35 mouse cellular contexts compared by ENCODE assay signal in genomic region chr9:119368367-119368766, GRCm38 (mm10). TPM values are rescaled to one million over a fixed set of nuclear protein-coding genes. Genes with fewer than 3 reads are reported as not detected.
A peak's percentile ranks its signal among the peaks of the same experiment; 100 is the strongest.
DNase-seq lines count a peak whose midpoint lies in the region; ATAC-seq and TF ChIP-seq lines count a peak whose summit lies in the region.
"Had no signal": no experiment of that assay in that cellular context is flagged by ENCODE, and none has a peak within 500 bp of the region (broad histone marks: within the 10 kb centered on the region; RNA-seq: fewer than 3 reads in every experiment).

No protein-coding gene starts in this region.

- peak; percentile 45; the same call in 1 of the 2 replicates for ATAC-seq in intestine, embryonic 15.5 days
- no peak for ATAC-seq in CD4-positive, CD25-positive, alpha-beta regulatory T cell, adult 4 months
- ATAC-seq: forebrain, postnatal 0 days; hindbrain, embryonic 16.5 days; midbrain, embryonic 16.5 days had no signal

- H3K27me3 ChIP-seq in CH12.LX (replicated peaks) = no peaks in the 10 kb centered on the region
- no peaks in the 10 kb centered on the region for H3K27me3 ChIP-seq in intestine, embryonic 15.5 days (replicated peaks)
- H3K27me3 ChIP-seq: embryonic facial prominence, embryonic 15.5 days; forebrain, embryonic 12.5 days; liver, embryonic 15.5 days; lung, embryonic 15.5 days; neural tube, embryonic 12.5 days had no signal

- no peak overlapping the region for H3K27ac ChIP-seq in CH12.LX (ENCODE audit: insufficient read depth, low read depth)
- no peak overlapping the region for H3K27ac ChIP-seq in intestine, embryonic 15.5 days
- H3K27ac ChIP-seq: embryonic facial prominence, embryonic 10.5 days; embryonic facial prominence, embryonic 15.5 days; forebrain, embryonic 12.5 days; liver, embryonic 15.5 days; lung, embryonic 15.5 days; midbrain, embryonic 10.5 days; neural tube, embryonic 12.5 days had no signal

- no peak overlapping the region for H3K9ac ChIP-seq in CH12.LX (ENCODE audit: insufficient read depth, low read depth)
- H3K9ac ChIP-seq in intestine, embryonic 15.5 days = no peak overlapping the region
- H3K9ac ChIP-seq: embryonic facial prominence, embryonic 15.5 days; forebrain, embryonic 12.5 days; forebrain, postnatal 0 days; liver, embryonic 15.5 days; lung, embryonic 15.5 days; neural tube, embryonic 12.5 days had no signal

- TF ChIP-seq CTCF in CH12.LX (conservative IDR thresholded peaks at IDR 0.05 in 1 of 2, IDR thresholded peaks at IDR 0.05 in 1 of 2; ENCODE audit: low read depth in 2 of 2, low read length in 2 of 2) = no peak

- in situ Hi-C loops in CH12.LX (cut with MboI; ENCODE audit: low pct_ligation_motif_present, low pct_unique_long_range_greater_than_20kb, low sequenced_read_pairs) = no loop called here

- H3K36me3 ChIP-seq in CH12.LX (replicated peaks in 1 of 2; ENCODE audit: control insufficient read depth in 1 of 2, insufficient read depth in 1 of 2, low read length in 1 of 2) = peaks cover 22 to 38% of the 10 kb centered on the region in 2 experiments
- H3K36me3 ChIP-seq in intestine, embryonic 15.5 days = peaks cover 7% of the 10 kb centered on the region; the same call in 1 of the 2 replicates
- H3K36me3 ChIP-seq: embryonic facial prominence, embryonic 15.5 days; liver, embryonic 15.5 days; lung, embryonic 15.5 days; neural tube, embryonic 12.5 days had no signal

- no peaks in the 10 kb centered on the region for H3K79me2 ChIP-seq in CH12.LX (replicated peaks; ENCODE audit: control insufficient read depth, extremely low read depth, insufficient read depth, poor library complexity, severe bottlenecking)

- H3K4me3 ChIP-seq in CH12.LX (replicated peaks in 1 of 3; ENCODE audit: low read depth in 2 of 3, low read length in 2 of 3, poor library complexity in 1 of 3) = no peak overlapping the region
- no peak overlapping the region for H3K4me3 ChIP-seq in intestine, embryonic 15.5 days (replicated peaks)
- H3K4me3 ChIP-seq: embryonic facial prominence, embryonic 10.5 days; embryonic facial prominence, embryonic 15.5 days; forebrain, embryonic 12.5 days; liver, embryonic 15.5 days; lung, embryonic 15.5 days; midbrain, embryonic 10.5 days; myocyte; neural tube, embryonic 12.5 days had no signal

- dilution Hi-C loops in CH12.LX (cut with MboI; ENCODE audit: extremely low pct_ligation_motif_present, extremely low pct_unique_long_range_greater_than_20kb, low sequenced_read_pairs) = no loop called here

- H3K4me1 ChIP-seq in CH12.LX (ENCODE audit: control insufficient read depth in 1 of 2, insufficient read depth in 2 of 2) = 0 out of 4 replicates have a peak, but pooled peaks cover 0 to 3% of the 10 kb centered on the region in 2 experiments
- H3K4me1 ChIP-seq in intestine, embryonic 15.5 days (replicated peaks) = no peaks in the 10 kb centered on the region
- H3K4me1 ChIP-seq: embryonic facial prominence, embryonic 15.5 days; forebrain, embryonic 12.5 days; liver, embryonic 15.5 days; lung, embryonic 15.5 days; midbrain, embryonic 10.5 days; neural tube, embryonic 12.5 days had no signal

- 85% methylated on average over 3 of the region's 3 CpGs for WGBS in intestine, embryonic 15.5 days

- no peak overlapping the region for H3K4me2 ChIP-seq in CH12.LX (ENCODE audit: insufficient read depth, low read depth, poor library complexity, severe bottlenecking)
- no peak overlapping the region for H3K4me2 ChIP-seq in intestine, embryonic 15.5 days (replicated peaks)
- H3K4me2 ChIP-seq: embryonic facial prominence, embryonic 15.5 days; forebrain, embryonic 12.5 days; liver, embryonic 15.5 days; lung, embryonic 15.5 days; neural tube, embryonic 12.5 days had no signal

- H3K9me3 ChIP-seq in CH12.LX (replicated peaks; ENCODE audit: low read length) = no peaks in the 10 kb centered on the region
- no peaks in the 10 kb centered on the region for H3K9me3 ChIP-seq in intestine, embryonic 15.5 days
- H3K9me3 ChIP-seq: embryonic facial prominence, embryonic 10.5 days; embryonic facial prominence, embryonic 15.5 days; forebrain, embryonic 12.5 days; liver, embryonic 15.5 days; lung, embryonic 15.5 days; midbrain, embryonic 10.5 days; neural tube, embryonic 12.5 days had no signal

- TF ChIP-seq POLR2A in CH12.LX (IDR thresholded peaks at IDR 0.05; ENCODE audit: low read depth, low read length) = no peak

- peak; percentile 74 for DNase-seq in kidney, adult 9 months
- no peak for DNase-seq in kidney, postnatal 10 days
- peak; percentile 16 for DNase-seq in CH12.LX (ENCODE audit: extremely low read depth)
- peak; percentile 50 to 61 for DNase-seq in kidney, postnatal 25 days
- DNase-seq in adipocyte (ENCODE audit: low spot score) = no peak
- DNase-seq: adrenal gland, postnatal 36 days; B cell, adult 2 months; cerebellum, adult 18-20 months; cerebellum, postnatal 10 days; forebrain, postnatal 0 days; gastrocnemius, postnatal 14 days; heart, postnatal 14 days; layer of hippocampus, postnatal 36 days; left cerebral cortex, postnatal 4 days; right cerebral cortex, adult 18-20 months; spleen, adult 18-20 months; thymus, postnatal 14 days had no signal

- no peak for TF ChIP-seq RAD21 in CH12.LX (IDR thresholded peaks at IDR 0.05; ENCODE audit: low read depth, low read length)

- TF ChIP-seq EP300 in CH12.LX (IDR thresholded peaks at IDR 0.05; ENCODE audit: low read length) = no peak

TF ChIP-seq in CH12.LX, 34 proteins besides CTCF, POLR2A, EP300 and RAD21:
- peak; percentile 73 for TF ChIP-seq USF2 (conservative IDR thresholded peaks at IDR 0.05; ENCODE audit: low read depth, low read length)
- no peak for TF ChIP-seq IRF4 (IDR thresholded peaks at IDR 0.05; ENCODE audit: low read depth, low read length)
- peak; percentile 65 for TF ChIP-seq USF1 (IDR thresholded peaks at IDR 0.05; ENCODE audit: low read depth, low read length)
- TF ChIP-seq BHLHE40 (IDR thresholded peaks at IDR 0.05; ENCODE audit: low read depth, low read length) = peak; percentile 29; the same call in 1 of the 2 replicates

RNA-seq across cellular contexts. Expression of gene Slc22a14, which starts 3.0 kb away (rescaled TPM):
- total RNA-seq in CH12.LX (2012; rRNA removed) = not detected in 2 replicates
- total RNA-seq in CH12.LX (2014; rRNA removed) = not detected in 2 replicates
- polyA plus RNA-seq in CH12.LX (2012; ENCODE audit: insufficient read length, low read depth) = not detected in 2 replicates
- polyA plus RNA-seq in intestine, embryonic 15.5 days (2015; fragmentation: Nextera tagmentation; extraction: Ambion mirVana) = 0.06 TPM in 1 of 2 replicates, not detected in the other
- not detected for polyA plus RNA-seq in CD4-positive, CD25-positive, alpha-beta regulatory T cell, adult 4 months (2017; shearing (Covaris generic))
- total RNA-seq: adrenal gland, adult 18-20 months; adrenal gland, postnatal 36 days; forebrain, postnatal 0 days; gastrocnemius, postnatal 14 days; granulocyte monocyte progenitor cell, adult 5-6 weeks; layer of hippocampus, postnatal 36 days; left cerebral cortex, postnatal 4 days; megakaryocyte progenitor cell, adult 5-6 weeks had no signal
- polyA plus RNA-seq: embryonic facial prominence, embryonic 10.5 days; forebrain, embryonic 12.5 days; forebrain, postnatal 0 days; heart, embryonic 14.5 days; hindbrain, embryonic 11.5 days; lung, embryonic 15.5 days; midbrain, embryonic 10.5 days; myocyte; neural tube, embryonic 12.5 days; stomach, embryonic 16.5 days had no signal

RNA-seq across cellular contexts. Expression of gene Xylb, which starts 11.2 kb away (rescaled TPM):
- 4.8 and 5.9 TPM in 2 replicates for total RNA-seq in CH12.LX (2012; rRNA removed)
- total RNA-seq in CH12.LX (2014; rRNA removed) = 1.8 and 2.5 TPM in 2 replicates
- polyA plus RNA-seq in CH12.LX (2012; ENCODE audit: insufficient read length, low read depth) = 6.4 and 7.1 TPM in 2 replicates
- 13.2 and 14.5 TPM in 2 replicates for polyA plus RNA-seq in intestine, embryonic 15.5 days (2015; fragmentation: Nextera tagmentation; extraction: Ambion mirVana)
- polyA plus RNA-seq in CD4-positive, CD25-positive, alpha-beta regulatory T cell, adult 4 months (2017; shearing (Covaris generic)) = under 1 TPM; 0.48 to 0.54 TPM

RNA-seq across cellular contexts. Expression of gene Myd88, which starts 27.2 kb away (rescaled TPM):
- 22.7 and 33.4 TPM in 2 replicates for total RNA-seq in CH12.LX (2012; rRNA removed)
- 14.3 and 14.7 TPM in 2 replicates for total RNA-seq in CH12.LX (2014; rRNA removed)
- 51.3 and 53.6 TPM in 2 replicates for polyA plus RNA-seq in CH12.LX (2012; ENCODE audit: insufficient read length, low read depth)
- 29.8 and 32.1 TPM in 2 replicates for polyA plus RNA-seq in intestine, embryonic 15.5 days (2015; fragmentation: Nextera tagmentation; extraction: Ambion mirVana)
- 10 to 100 TPM; 63.4 to 74.5 TPM for polyA plus RNA-seq in CD4-positive, CD25-positive, alpha-beta regulatory T cell, adult 4 months (2017; shearing (Covaris generic))

RNA-seq across cellular contexts. Expression of gene Acaa1a, which starts 28.9 kb away (rescaled TPM):
- total RNA-seq in CH12.LX (2012; rRNA removed) = 51.2 and 57.8 TPM in 2 replicates
- total RNA-seq in CH12.LX (2014; rRNA removed) = 22.4 and 24.8 TPM in 2 replicates
- polyA plus RNA-seq in CH12.LX (2012; ENCODE audit: insufficient read length, low read depth) = 24.4 and 30.9 TPM in 2 replicates
- polyA plus RNA-seq in intestine, embryonic 15.5 days (2015; fragmentation: Nextera tagmentation; extraction: Ambion mirVana) = 95.2 and 108 TPM in 2 replicates
- 10 to 100 TPM; 38.7 to 55.1 TPM for polyA plus RNA-seq in CD4-positive, CD25-positive, alpha-beta regulatory T cell, adult 4 months (2017; shearing (Covaris generic))

RNA-seq across cellular contexts. Expression of gene Acvr2b, which starts 33.6 kb away (rescaled TPM):
- total RNA-seq in CH12.LX (2012; rRNA removed) (1.0 and 1.5 TPM in 2 replicates), CH12.LX (2014; rRNA removed) (0.30 and 0.39 TPM in 2 replicates)
- polyA plus RNA-seq in CH12.LX (2012; ENCODE audit: insufficient read length, low read depth) = 0.44 and 0.66 TPM in 2 replicates
- polyA plus RNA-seq in intestine, embryonic 15.5 days (2015; fragmentation: Nextera tagmentation; extraction: Ambion mirVana) = 20.9 and 22.7 TPM in 2 replicates
- polyA plus RNA-seq in CD4-positive, CD25-positive, alpha-beta regulatory T cell, adult 4 months (2017; shearing (Covaris generic)) = under 1 TPM in 1 of 2 experiments, not detected in 1; 0.46 TPM

Comparison
In these comparisons a context has a peak if more than half of its experiments do, and no peak if none do; other contexts are left out.
1. DNase-seq: peak in kidney, adult 9 months (single experiment), CH12.LX (single experiment) and kidney, postnatal 25 days (2 of 2); none in kidney, postnatal 10 days (single experiment) and adipocyte (single experiment).